Mouse (Mus musculus): ENCODE measurements around the gene Pde4b.

- TF ChIP-seq POLR2A (IDR thresholded peaks at IDR 0.05; ENCODE audit: insufficient read depth, low read length) (no peak), CTCF (IDR thresholded peaks at IDR 0.05; ENCODE audit: low read depth, low read length) (no peak)
These were observed 400.7 kb downstream of the Pde4b start for GRCm38 (mm10) chr4:102488000-102488399.

All from ES-Bruce4 (cell line).